Mouse (Mus musculus) neural tube, embryonic 12.5 days (tissue): ENCODE results near the gene Kif9. TPM values are rescaled to one million over a fixed set of nuclear protein-coding genes. Genes with fewer than 3 reads are reported as not detected.

Experiments
- ATAC-seq: fragments of 200-750 bp; cut with Nextera tagmentation; 2 replicates; pipeline ENCODE4 v1.8.0; 2017; ENCODE audit warnings: low read depth, mild to moderate bottlenecking, moderate TSS enrichment, moderate library complexity; ENCODE audit not compliant: low FRiP score
- H3K27ac ChIP-seq: fragments of 300-500 bp; sonication (generic); 2 replicates; pipeline ENCODE4 v1.5.1; 2016
- H3K27me3 ChIP-seq: fragments of 300-500 bp; sonication (generic); replicated peaks from 2 replicates; pipeline ENCODE4 v1.6.1; 2016; ENCODE audit warnings: mild to moderate bottlenecking
- H3K36me3 ChIP-seq: fragments of 300-500 bp; sonication (generic); 2 replicates; pipeline ENCODE4 v1.6.1; 2016; ENCODE audit warnings: mild to moderate bottlenecking
- H3K4me1 ChIP-seq: fragments of 300-500 bp; sonication (generic); 2 replicates; pipeline ENCODE4 v1.6.1; 2016
- H3K4me2 ChIP-seq: fragments of 300-500 bp; sonication (generic); replicated peaks from 2 replicates; pipeline ENCODE4 v1.6.1; 2016; ENCODE audit warnings: mild to moderate bottlenecking
- H3K4me3 ChIP-seq: fragments of 300-500 bp; sonication (generic); 2 replicates; pipeline ENCODE4 v1.5.1; 2016
- H3K9ac ChIP-seq: fragments of 300-500 bp; sonication (generic); 2 replicates; pipeline ENCODE4 v1.6.1; 2016; ENCODE audit warnings: mild to moderate bottlenecking
- H3K9me3 ChIP-seq: fragments of 300-500 bp; sonication (generic); 2 replicates; pipeline ENCODE4 v1.6.1; 2016; ENCODE audit warnings: mild to moderate bottlenecking
- WGBS: fragments of 180-500 bp; shearing (Covaris S2); methylation state at CpG from one replicate; pipeline ENCODE4 v1.1.7; 2016; 5-methylcytosine and 5-hydroxymethylcytosine counted together
- polyA plus RNA-seq: library from polyadenylated mRNA; unstranded; fragments of >200 nt; fragmentation: Nextera tagmentation; extraction: Ambion mirVana; gene quantifications from 2 replicates; pipeline ENCODE4 v1.2.1, GENCODE M21; 2016

Kif9 gene
- polyA plus RNA-seq, 1 experiment from 2014 or later, result 1.7 TPM

GRCm38 (mm10) chr9:110460884-110461815, 15.6 kb upstream of the Kif9 start:
- H3K36me3 ChIP-seq, result no peaks in the 10 kb centered on the region
- no peaks in the 10 kb centered on the region for H3K4me1 ChIP-seq
- H3K4me3 ChIP-seq, result no peak overlapping the region
- H3K27me3 ChIP-seq, result no peaks in the 10 kb centered on the region
- WGBS, result 92% methylated on average over 18 of the region's 18 CpGs
- H3K9ac ChIP-seq, result no peak overlapping the region
- no peak overlapping the region for H3K4me2 ChIP-seq
- no peak for ATAC-seq
- no peaks in the 10 kb centered on the region for H3K9me3 ChIP-seq
- no peak overlapping the region for H3K27ac ChIP-seq

- no peaks in the 10 kb centered on the region for H3K4me1 ChIP-seq
- no peaks in the 10 kb centered on the region for H3K36me3 ChIP-seq
- no peak overlapping the region for H3K4me2 ChIP-seq
- no peak overlapping the region for H3K9ac ChIP-seq
- WGBS, result 86% methylated on average over 7 of the region's 7 CpGs
- no peak overlapping the region for H3K27ac ChIP-seq
- no peak overlapping the region for H3K4me3 ChIP-seq
- H3K9me3 ChIP-seq, result no peaks in the 10 kb centered on the region
- H3K27me3 ChIP-seq, result no peaks in the 10 kb centered on the region
- ATAC-seq, result no peak
Observed at GRCm38 (mm10) chr9:110462321-110462720, 14.4 kb upstream of the Kif9 start.

GRCm38 (mm10) chr9:110463983-110464591, 12.7 kb upstream of the Kif9 start:
- ATAC-seq, result no peak
- 93% methylated on average over 6 of the region's 6 CpGs for WGBS

GRCm38 (mm10) chr9:110465336-110465735, 11.4 kb upstream of the Kif9 start:
- Histone ChIP-seq H3K4me2 (no peak overlapping the region), H3K36me3 (no peaks in the 10 kb centered on the region), H3K4me3 (no peak overlapping the region), H3K27me3 (no peaks in the 10 kb centered on the region), H3K9ac (no peak overlapping the region), H3K4me1 (no peaks in the 10 kb centered on the region), H3K27ac (no peak overlapping the region), H3K9me3 (no peaks in the 10 kb centered on the region)
- WGBS, result 94% methylated on average over 6 of the region's 6 CpGs
- no peak for ATAC-seq

More at GRCm38 (mm10) chr9:110463983-110464591, 12.7 kb upstream of the Kif9 start:
- Histone ChIP-seq H3K27me3 (no peaks in the 10 kb centered on the region), H3K36me3 (no peaks in the 10 kb centered on the region), H3K9ac (no peak overlapping the region), H3K9me3 (no peaks in the 10 kb centered on the region), H3K4me1 (no peaks in the 10 kb centered on the region), H3K4me3 (no peak overlapping the region), H3K27ac (no peak overlapping the region), H3K4me2 (no peak overlapping the region)

- ATAC-seq, result no peak
- H3K27me3 ChIP-seq, result no peaks in the 10 kb centered on the region
- no peaks in the 10 kb centered on the region for H3K4me1 ChIP-seq
- no peak overlapping the region for H3K4me2 ChIP-seq
- no peaks in the 10 kb centered on the region for H3K36me3 ChIP-seq
- no peak overlapping the region for H3K27ac ChIP-seq
- no peaks in the 10 kb centered on the region for H3K9me3 ChIP-seq
- H3K4me3 ChIP-seq, result no peak overlapping the region
- WGBS, result 86% methylated on average over 3 of the region's 3 CpGs
- H3K9ac ChIP-seq, result no peak overlapping the region
Observed at GRCm38 (mm10) chr9:110466179-110466578, 10.6 kb upstream of the Kif9 start.

GRCm38 (mm10) chr9:110477951-110478350, 1.2 kb downstream of the Kif9 start:
- WGBS, result 54% methylated on average over 11 of the region's 11 CpGs
- no peak overlapping the region for H3K27ac ChIP-seq
- H3K4me2 ChIP-seq, result no peak overlapping the region
- no peak for ATAC-seq
- H3K9me3 ChIP-seq, result no peaks in the 10 kb centered on the region
- no peak overlapping the region for H3K9ac ChIP-seq
- no peak overlapping the region for H3K4me3 ChIP-seq
- peaks cover 12% of the 10 kb centered on the region for H3K4me1 ChIP-seq
- no peaks in the 10 kb centered on the region for H3K36me3 ChIP-seq
- H3K27me3 ChIP-seq, result 0 out of 2 replicates have a peak, but pooled peaks cover 9% of the 10 kb centered on the region

GRCm38 (mm10) chr9:110478639-110479038, 1.9 kb downstream of the Kif9 start:
- no peak overlapping the region for H3K27ac ChIP-seq
- H3K27me3 ChIP-seq, result 0 out of 2 replicates have a peak, but pooled peaks cover 9% of the 10 kb centered on the region
- no peaks in the 10 kb centered on the region for H3K9me3 ChIP-seq
- 77% methylated on average over 4 of the region's 4 CpGs for WGBS
- peaks cover 12% of the 10 kb centered on the region for H3K4me1 ChIP-seq
- H3K36me3 ChIP-seq, result no peaks in the 10 kb centered on the region
- no peak overlapping the region for H3K9ac ChIP-seq
- H3K4me2 ChIP-seq, result no peak overlapping the region
- no peak for ATAC-seq
- H3K4me3 ChIP-seq, result no peak overlapping the region

- 16% methylated on average over 4 of the region's 4 CpGs for WGBS
- Histone ChIP-seq H3K9ac (no peak overlapping the region), H3K9me3 (peaks cover 7% of the 10 kb centered on the region; the same call in 1 of the 2 replicates), H3K27me3 (no peaks in the 10 kb centered on the region), H3K27ac (no peak overlapping the region), H3K4me1 (no peaks in the 10 kb centered on the region), H3K36me3 (no peaks in the 10 kb centered on the region), H3K4me2 (no peak overlapping the region), H3K4me3 (no peak overlapping the region)
- ATAC-seq, result no peak
Observed at GRCm38 (mm10) chr9:110488841-110489240, 12.1 kb downstream of the Kif9 start.

GRCm38 (mm10) chr9:110490913-110491312, 14.2 kb downstream of the Kif9 start:
- Histone ChIP-seq H3K4me1 (no peaks in the 10 kb centered on the region), H3K27me3 (no peaks in the 10 kb centered on the region), H3K9ac (no peak overlapping the region), H3K27ac (no peak overlapping the region), H3K36me3 (no peaks in the 10 kb centered on the region), H3K9me3 (peaks cover 7% of the 10 kb centered on the region; the same call in 1 of the 2 replicates), H3K4me2 (no peak overlapping the region), H3K4me3 (no peak overlapping the region)
- ATAC-seq, result no peak
- 63% methylated on average over 5 of the region's 5 CpGs for WGBS

GRCm38 (mm10) chr9:110525737-110526136, 49.0 kb downstream of the Kif9 start:
- no peak for ATAC-seq
- Histone ChIP-seq H3K27me3 (no peaks in the 10 kb centered on the region), H3K27ac (no peak overlapping the region), H3K9ac (no peak overlapping the region), H3K9me3 (no peaks in the 10 kb centered on the region), H3K4me2 (no peak overlapping the region), H3K4me1 (no peaks in the 10 kb centered on the region), H3K36me3 (no peaks in the 10 kb centered on the region), H3K4me3 (no peak overlapping the region)
- WGBS, result 52% methylated on average over 2 of the region's 2 CpGs

GRCm38 (mm10) chr9:110529002-110529737, 52.4 kb downstream of the Kif9 start:
- 48% methylated on average over 9 of the region's 9 CpGs for WGBS
- no peaks in the 10 kb centered on the region for H3K9me3 ChIP-seq
- H3K9ac ChIP-seq, result no peak overlapping the region
- H3K4me1 ChIP-seq, result peaks cover 11% of the 10 kb centered on the region
- H3K4me2 ChIP-seq, result no peak overlapping the region
- no peak overlapping the region for H3K27ac ChIP-seq
- H3K27me3 ChIP-seq, result no peaks in the 10 kb centered on the region
- no peak for ATAC-seq
- no peaks in the 10 kb centered on the region for H3K36me3 ChIP-seq
- H3K4me3 ChIP-seq, result no peak overlapping the region

GRCm38 (mm10) chr9:110530650-110531049, 53.9 kb downstream of the Kif9 start:
- H3K9ac ChIP-seq, result no peak overlapping the region
- no peak for ATAC-seq
- H3K36me3 ChIP-seq, result no peaks in the 10 kb centered on the region
- peaks cover 24% of the 10 kb centered on the region for H3K4me1 ChIP-seq
- H3K27ac ChIP-seq, result no peak overlapping the region
- no peak overlapping the region for H3K4me3 ChIP-seq
- no peak overlapping the region for H3K4me2 ChIP-seq
- 70% methylated on average over 3 of the region's 3 CpGs for WGBS
- no peaks in the 10 kb centered on the region for H3K27me3 ChIP-seq
- H3K9me3 ChIP-seq, result no peaks in the 10 kb centered on the region
